9 mouse cellular contexts compared by ENCODE assay signal in genomic region chr14:119099570-119099891, GRCm38 (mm10). TPM values are rescaled to one million over a fixed set of nuclear protein-coding genes. Genes with fewer than 3 reads are reported as not detected.
DNase-seq lines count a peak whose midpoint lies in the region; ATAC-seq and TF ChIP-seq lines count a peak whose summit lies in the region.
"Had no signal": no experiment of that assay in that cellular context is flagged by ENCODE, and none has a peak within 500 bp of the region (broad histone marks: within the 10 kb centered on the region; RNA-seq: fewer than 3 reads in every experiment).

No protein-coding gene starts in this region.

- H3K4me2 ChIP-seq in embryonic facial prominence, embryonic 15.5 days (replicated peaks), result peak overlapping the region; percentile 88
- peak overlapping the region; percentile 97 for H3K4me2 ChIP-seq in intestine, postnatal 0 days (replicated peaks; ENCODE audit: low read depth)
- H3K4me2 ChIP-seq in neural tube, embryonic 15.5 days, result peak overlapping the region; percentile 69

- no peaks in the 10 kb centered on the region for H3K36me3 ChIP-seq in liver, adult 2 months (ENCODE audit: control insufficient read depth, insufficient read depth, low read length)
- H3K36me3 ChIP-seq in embryonic facial prominence, embryonic 15.5 days, result no peaks in the 10 kb centered on the region
- H3K36me3 ChIP-seq in intestine, postnatal 0 days (ENCODE audit: control insufficient read depth, insufficient read depth), result no peaks in the 10 kb centered on the region
- no peaks in the 10 kb centered on the region for H3K36me3 ChIP-seq in neural tube, embryonic 15.5 days

- no peaks in the 10 kb centered on the region for H3K79me2 ChIP-seq in liver, adult 2 months (ENCODE audit: control insufficient read depth, insufficient read depth, low read length)

- no peak for DNase-seq in liver, adult 2 months (ENCODE audit: extremely low read depth, low read depth, low spot score)
- DNase-seq in liver, result no peak
- DNase-seq in left cerebral cortex, postnatal 4 days, result no peak
- no peak for DNase-seq in kidney, postnatal 4 days
- no peak for DNase-seq in adrenal gland, adult (ENCODE audit: inconsistent age in 2 of 2, low spot score in 1 of 2)
- DNase-seq: thymus, postnatal 14 days had no signal

- no peak overlapping the region for H3K27ac ChIP-seq in liver, adult 2 months (replicated peaks; ENCODE audit: insufficient read depth, low read depth, low read length)
- peak overlapping the region; percentile 80 for H3K27ac ChIP-seq in embryonic facial prominence, embryonic 15.5 days (replicated peaks)
- H3K27ac ChIP-seq in intestine, postnatal 0 days (ENCODE audit: low read depth, low read length), result no peak overlapping the region
- H3K27ac ChIP-seq in neural tube, embryonic 15.5 days (replicated peaks), result peak overlapping the region; percentile 92

- peak; percentile 52; the same call in 1 of the 2 replicates for ATAC-seq in embryonic facial prominence, embryonic 15.5 days (ENCODE audit: insufficient number of reproducible peaks, low FRiP score, low TSS enrichment, low read depth)
- peak; percentile 59 for ATAC-seq in intestine, postnatal 0 days
- ATAC-seq in neural tube, embryonic 15.5 days (ENCODE audit: low FRiP score), result peak; percentile 85

- no peaks in the 10 kb centered on the region for H3K27me3 ChIP-seq in liver, adult 2 months (ENCODE audit: control insufficient read depth, insufficient read depth, low read length)
- H3K27me3 ChIP-seq in embryonic facial prominence, embryonic 15.5 days, result no peaks in the 10 kb centered on the region
- no peaks in the 10 kb centered on the region for H3K27me3 ChIP-seq in intestine, postnatal 0 days (replicated peaks; ENCODE audit: control insufficient read depth, insufficient read depth, low read length)
- H3K27me3 ChIP-seq in neural tube, embryonic 15.5 days (replicated peaks), result no peaks in the 10 kb centered on the region

- peak overlapping the region; percentile 55 for H3K4me3 ChIP-seq in liver, adult 2 months (ENCODE audit: insufficient read depth, low read depth, low read length)
- peak overlapping the region; percentile 76 for H3K4me3 ChIP-seq in embryonic facial prominence, embryonic 15.5 days (replicated peaks)
- H3K4me3 ChIP-seq in intestine, postnatal 0 days (ENCODE audit: low read depth, low read length), result peak overlapping the region; percentile 65
- peak overlapping the region; percentile 92 for H3K4me3 ChIP-seq in neural tube, embryonic 15.5 days (replicated peaks)

- no peak for TF ChIP-seq CTCF in liver, adult 2 months (IDR thresholded peaks at IDR 0.05; ENCODE audit: low read depth, low read length)
- no peak for TF ChIP-seq CTCF in intestine, postnatal 0 days (IDR thresholded peaks at IDR 0.05; ENCODE audit: low read depth)

- H3K9me3 ChIP-seq in embryonic facial prominence, embryonic 15.5 days (replicated peaks), result no peaks in the 10 kb centered on the region
- no peaks in the 10 kb centered on the region for H3K9me3 ChIP-seq in intestine, postnatal 0 days (ENCODE audit: control insufficient read depth)
- no peaks in the 10 kb centered on the region for H3K9me3 ChIP-seq in neural tube, embryonic 15.5 days (replicated peaks)

- intact Hi-C loops in left cerebral cortex, postnatal 4 days (cut with DNase I), result no loop called here

- peak overlapping the region; percentile 41 for H3K9ac ChIP-seq in liver, adult 2 months (ENCODE audit: low read depth, low read length)
- H3K9ac ChIP-seq in embryonic facial prominence, embryonic 15.5 days, result peak overlapping the region; percentile 76
- peak overlapping the region; percentile 51 for H3K9ac ChIP-seq in intestine, postnatal 0 days (ENCODE audit: low read depth, low read length)
- peak overlapping the region; percentile 95 for H3K9ac ChIP-seq in neural tube, embryonic 15.5 days (replicated peaks)

- TF ChIP-seq POLR2A in liver, adult 2 months (IDR thresholded peaks at IDR 0.05; ENCODE audit: extremely low read depth, insufficient read depth, low read length), result no peak

- 7% methylated on average over 13 of the region's 13 CpGs for WGBS in liver, adult 2 months
- WGBS in embryonic facial prominence, embryonic 15.5 days, result 0% methylated on average over 13 of the region's 13 CpGs
- 7% methylated on average over 13 of the region's 13 CpGs for WGBS in intestine, postnatal 0 days
- WGBS in neural tube, embryonic 15.5 days, result under 1% methylated on average over 13 of the region's 13 CpGs

- no peaks in the 10 kb centered on the region for H3K4me1 ChIP-seq in liver, adult 2 months (ENCODE audit: control insufficient read depth, insufficient read depth, low read length)
- H3K4me1 ChIP-seq in embryonic facial prominence, embryonic 15.5 days, result peaks cover 9% of the 10 kb centered on the region; the same call in 1 of the 2 replicates
- no peaks in the 10 kb centered on the region for H3K4me1 ChIP-seq in intestine, postnatal 0 days (replicated peaks; ENCODE audit: control insufficient read depth, insufficient read depth, low read length)
- H3K4me1 ChIP-seq in neural tube, embryonic 15.5 days, result peaks cover 20% of the 10 kb centered on the region

RNA-seq across cellular contexts. Expression of gene Uggt2, which starts 0.3 kb away (rescaled TPM):
- total RNA-seq in liver, adult 2 months (2014; rRNA removed), result 3.0 and 3.6 TPM in 2 replicates
- 0.52 and 0.98 TPM in 2 replicates for polyA plus RNA-seq in liver, adult 2 months (2012; rRNA removed)
- polyA plus RNA-seq in embryonic facial prominence, embryonic 15.5 days (2015; fragmentation: Nextera tagmentation; extraction: Ambion mirVana), result 9.2 and 11.1 TPM in 2 replicates
- 1.6 and 2.1 TPM in 2 replicates for polyA plus RNA-seq in intestine, postnatal 0 days (2015; fragmentation: Nextera tagmentation; extraction: Ambion mirVana)
- 15.1 and 19.8 TPM in 2 replicates for polyA plus RNA-seq in neural tube, embryonic 15.5 days (2015; fragmentation: Nextera tagmentation; extraction: Ambion mirVana)
- 10 to 100 TPM; 42.1 to 42.5 TPM for total RNA-seq in left cerebral cortex, postnatal 4 days (2021)

RNA-seq across cellular contexts. Expression of gene Hs6st3, which starts 38.6 kb away (rescaled TPM):
- 0.09 and 0.13 TPM in 2 replicates for total RNA-seq in liver, adult 2 months (2014; rRNA removed)
- 0.05 and 0.06 TPM in 2 replicates for polyA plus RNA-seq in liver, adult 2 months (2012; rRNA removed)
- 0.19 and 0.32 TPM in 2 replicates for polyA plus RNA-seq in embryonic facial prominence, embryonic 15.5 days (2015; fragmentation: Nextera tagmentation; extraction: Ambion mirVana)
- not detected in 2 replicates for polyA plus RNA-seq in intestine, postnatal 0 days (2015; fragmentation: Nextera tagmentation; extraction: Ambion mirVana)
- polyA plus RNA-seq in neural tube, embryonic 15.5 days (2015; fragmentation: Nextera tagmentation; extraction: Ambion mirVana), result 2.0 and 2.1 TPM in 2 replicates
- total RNA-seq in left cerebral cortex, postnatal 4 days (2021), result 10 to 100 TPM; 51.4 to 58.0 TPM

Comparison
In these comparisons a context has a peak if more than half of its experiments do, and no peak if none do; other contexts are left out.
1. H3K27ac ChIP-seq: peak in embryonic facial prominence, embryonic 15.5 days (single experiment) and neural tube, embryonic 15.5 days (single experiment); none in liver, adult 2 months (single experiment) and intestine, postnatal 0 days (single experiment).
2. H3K9ac ChIP-seq: peak in every context shown above with its lines; median percentile 95 in neural tube, embryonic 15.5 days; 76 in embryonic facial prominence, embryonic 15.5 days; 51 in intestine, postnatal 0 days; 41 in liver, adult 2 months.
3. Peak in every context shown above with its lines, with median percentiles within 50 percentile points of each other: H3K4me3 ChIP-seq, ATAC-seq and H3K4me2 ChIP-seq.